Mouse (Mus musculus): Measurements from ENCODE around the gene Gm49368.
"Not testable (repeated sequence)": the region's sequence is repeated elsewhere in the genome, so short reads cannot be mapped to it uniquely, and the experiment has no call there.

Gene Gm49368

DNA sequence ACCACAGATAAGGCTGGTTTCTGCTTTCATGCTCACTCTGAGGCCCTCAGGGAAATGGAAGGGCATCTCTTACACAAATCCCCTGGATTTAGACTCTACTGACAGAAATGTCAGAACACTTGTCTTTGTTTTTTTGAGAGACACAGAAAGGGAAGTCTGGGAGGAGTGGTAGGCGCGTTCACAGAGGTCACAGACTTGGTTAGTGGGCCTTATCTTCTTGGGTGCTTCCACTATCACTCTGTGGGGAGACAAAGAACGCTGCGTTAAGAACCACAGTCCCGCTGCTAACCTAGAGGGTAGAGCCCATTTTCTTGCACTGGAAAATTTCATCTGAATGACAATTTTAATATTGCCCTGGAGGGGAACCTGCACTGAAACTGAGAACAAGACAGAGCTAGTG, 69.7 kb downstream of the Gm49368 start:
- no peak for DNase-seq (ENCODE audit: low spot score)

DNA sequence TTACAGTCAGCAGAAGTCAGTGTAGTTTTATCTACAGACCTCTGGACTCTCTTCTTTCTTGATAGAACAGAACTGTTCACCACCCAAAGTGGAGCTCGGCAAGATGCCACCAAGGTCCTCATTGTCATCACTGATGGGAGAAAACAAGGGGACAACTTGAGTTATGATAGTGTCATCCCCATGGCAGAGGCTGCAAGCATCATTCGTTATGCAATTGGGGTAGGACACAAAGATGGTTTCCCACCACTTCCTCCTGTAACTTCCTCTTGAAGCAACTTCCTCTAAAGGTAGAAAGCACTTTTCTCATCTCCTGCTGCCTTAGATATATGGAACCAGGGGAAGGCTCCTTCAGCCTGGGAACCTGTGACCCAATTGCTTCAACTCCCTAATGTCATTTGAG, 71.1 kb downstream of the Gm49368 start:
- peak; percentile 23 for DNase-seq (ENCODE audit: low spot score)

DNA sequence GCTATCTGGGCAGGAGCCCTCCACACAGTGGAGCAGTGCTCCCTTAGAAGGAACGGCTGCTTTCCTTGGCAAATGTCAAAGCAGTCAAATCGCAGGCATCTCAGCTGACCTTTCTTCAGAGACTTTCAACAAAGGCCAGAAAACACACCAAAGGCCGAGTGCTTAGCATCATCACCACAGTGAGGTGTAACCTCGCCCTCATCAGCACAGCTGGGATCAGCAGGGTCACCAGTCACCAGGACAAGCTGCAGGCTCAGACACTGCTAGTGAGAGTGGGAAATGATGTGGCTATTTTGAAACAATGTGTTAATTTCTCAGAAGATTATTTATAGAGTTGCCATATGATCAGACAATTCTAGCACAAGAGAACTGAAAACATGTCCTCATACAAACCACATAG, 74.4 kb downstream of the Gm49368 start:
- DNase-seq (ENCODE audit: low spot score): peak; percentile 36

DNA sequence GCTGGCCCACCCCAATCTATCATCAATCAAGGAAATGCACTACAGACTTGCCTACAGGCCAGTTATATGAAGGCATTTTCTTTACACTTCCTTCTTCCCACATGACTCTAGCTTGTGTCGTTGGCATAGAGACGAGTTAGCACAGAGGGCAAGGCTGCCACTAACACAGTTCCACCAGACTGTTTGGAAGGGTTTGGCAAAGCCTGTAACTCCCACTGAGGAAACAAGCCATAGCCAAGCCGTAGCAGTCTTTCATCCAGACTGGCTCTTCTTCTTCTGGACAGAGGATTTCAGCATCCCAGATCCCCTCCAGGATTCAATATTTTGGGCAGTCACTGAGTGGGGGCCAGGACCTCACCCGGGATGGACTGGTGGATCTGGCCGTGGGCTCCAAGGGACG, 77.1 kb downstream of the Gm49368 start:
- DNase-seq (ENCODE audit: low spot score): peak; percentile 24

DNA sequence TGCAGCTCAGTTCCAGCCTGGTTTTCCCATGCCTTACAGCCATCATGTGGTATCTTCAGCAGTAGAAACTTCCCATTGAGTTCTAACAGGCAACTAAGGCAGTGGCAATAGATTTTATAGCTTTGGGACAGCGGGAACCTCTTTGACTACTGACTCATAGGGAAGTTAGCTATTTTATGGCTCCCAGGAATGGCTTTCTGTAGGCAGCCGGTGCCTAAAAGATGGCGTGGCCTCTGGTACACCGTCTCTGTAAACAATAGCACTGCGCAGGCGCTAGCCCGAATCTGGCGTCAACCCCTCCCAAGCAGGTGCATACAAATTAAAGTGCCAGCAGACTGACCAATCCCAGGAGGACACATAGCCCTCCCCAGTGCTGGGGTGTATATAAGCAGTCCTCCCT, 88.5 kb downstream of the Gm49368 start:
- DNase-seq (ENCODE audit: low spot score): no peak

DNA sequence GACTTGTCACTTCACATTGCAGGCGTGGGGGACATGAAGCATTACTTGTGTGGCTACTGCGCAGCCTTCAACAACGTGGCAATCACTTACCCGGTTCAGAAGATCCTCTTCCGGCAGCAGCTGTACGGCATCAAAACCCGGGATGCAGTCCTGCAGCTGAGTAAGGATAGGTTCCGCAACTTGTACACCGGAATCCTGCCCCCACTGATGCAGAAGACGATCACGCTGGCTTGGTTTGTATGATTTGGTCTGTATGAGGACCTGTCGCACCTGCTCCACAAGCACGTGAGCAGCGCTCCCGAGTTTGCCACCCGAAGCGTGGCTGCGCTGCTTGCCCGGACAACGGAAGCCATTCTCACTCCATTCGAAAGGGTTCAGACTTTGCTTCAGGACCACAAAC, 91.6 kb downstream of the Gm49368 start, which contains the start of gene Itgad:
TSS of gene Itgad (plus strand) at position 301 of the 400 bp plus-strand sequence.
- no peak for DNase-seq (ENCODE audit: low spot score)

DNA sequence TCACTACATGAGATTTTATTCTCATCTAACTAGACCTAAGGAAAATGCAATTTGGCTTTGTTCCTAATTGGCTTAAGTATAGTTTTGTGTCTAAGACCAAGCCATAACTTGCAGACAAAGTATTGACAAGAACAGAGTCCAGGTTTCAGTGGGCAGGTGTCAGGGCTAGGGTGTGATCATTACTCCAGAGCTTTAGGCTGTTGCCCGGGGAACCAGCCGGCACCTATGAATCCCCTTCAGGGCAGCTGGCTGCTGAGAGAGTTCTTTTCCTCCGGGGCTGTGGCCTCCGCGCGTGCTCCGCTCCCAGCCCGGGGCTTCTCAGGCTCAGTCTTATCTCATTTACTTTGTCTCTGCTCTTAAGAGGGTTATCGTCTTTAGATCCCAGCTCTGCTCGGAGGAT, 92.4 kb downstream of the Gm49368 start:
- DNase-seq (ENCODE audit: low spot score): no peak

DNA sequence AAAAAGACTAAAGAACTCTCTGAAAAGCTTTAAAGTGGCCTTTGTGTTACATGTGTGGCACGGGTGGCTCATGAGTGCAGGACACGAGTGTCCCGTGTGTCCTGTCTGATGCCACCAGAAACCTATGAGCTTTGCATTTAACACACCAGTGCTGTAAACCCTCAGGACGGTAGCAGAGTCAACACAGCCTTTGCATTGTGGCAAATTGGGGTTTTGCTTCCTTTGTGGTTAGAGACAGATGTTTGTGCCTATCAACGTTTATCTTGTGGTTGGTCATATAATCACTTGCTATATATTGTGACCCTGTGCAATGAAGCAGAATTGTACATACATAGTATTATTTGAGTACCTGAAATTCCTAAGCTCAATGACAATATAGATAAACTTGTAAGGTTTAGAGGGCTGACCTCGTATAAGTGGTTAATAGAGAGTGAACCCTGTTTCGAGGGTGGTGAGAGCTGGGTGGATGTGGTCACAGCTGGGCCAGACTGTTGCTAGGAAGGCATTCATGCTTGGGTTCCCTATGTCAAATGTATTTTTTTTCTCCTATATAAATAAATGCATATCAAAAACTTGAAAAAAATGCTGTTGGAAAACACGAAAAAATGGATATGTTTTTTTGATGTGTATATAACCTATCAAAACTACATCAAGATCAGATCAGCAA, 96.3 kb downstream of the Gm49368 start:
- not testable (repeated sequence) for DNase-seq (ENCODE audit: low spot score)

DNA sequence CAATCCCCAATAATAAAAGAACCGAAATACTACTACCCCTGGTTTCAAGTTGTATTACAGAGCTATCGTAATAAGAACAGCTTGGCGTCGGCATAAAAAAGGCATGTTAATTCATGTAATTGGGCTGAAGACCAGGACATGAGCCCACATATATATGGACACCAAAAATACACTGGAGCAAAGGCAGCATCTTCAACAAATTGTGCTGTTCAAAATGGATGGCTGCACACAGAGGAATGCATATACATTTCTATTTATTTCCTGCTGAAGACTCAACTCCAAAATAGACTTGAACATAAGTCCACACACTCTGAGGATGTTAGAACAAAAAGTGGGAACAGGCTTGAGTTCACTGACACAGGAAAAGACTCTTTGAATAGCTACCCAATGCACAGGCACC, 101.5 kb downstream of the Gm49368 start:
- DNase-seq (ENCODE audit: low spot score): peak; percentile 12

DNA sequence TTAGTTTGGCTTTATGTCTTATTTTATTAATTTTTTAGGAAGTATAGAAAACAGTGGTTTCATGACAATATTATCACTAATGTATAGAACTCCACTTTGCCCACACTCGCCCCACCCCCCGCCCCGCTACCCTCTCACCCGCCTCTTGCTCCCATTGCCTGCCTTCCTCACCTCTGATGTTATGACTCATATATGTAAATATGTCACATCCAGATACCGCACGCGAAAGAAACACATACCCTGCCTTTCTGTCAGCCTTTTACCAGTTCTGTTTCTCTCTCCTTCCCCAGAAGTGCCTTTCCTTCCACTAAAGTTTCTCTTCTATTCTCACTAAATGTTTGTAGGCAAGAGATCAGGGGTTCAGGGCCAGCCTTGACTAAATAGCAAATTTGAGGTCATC, 103.9 kb downstream of the Gm49368 start:
- DNase-seq (ENCODE audit: low spot score): peak; percentile 4

DNA sequence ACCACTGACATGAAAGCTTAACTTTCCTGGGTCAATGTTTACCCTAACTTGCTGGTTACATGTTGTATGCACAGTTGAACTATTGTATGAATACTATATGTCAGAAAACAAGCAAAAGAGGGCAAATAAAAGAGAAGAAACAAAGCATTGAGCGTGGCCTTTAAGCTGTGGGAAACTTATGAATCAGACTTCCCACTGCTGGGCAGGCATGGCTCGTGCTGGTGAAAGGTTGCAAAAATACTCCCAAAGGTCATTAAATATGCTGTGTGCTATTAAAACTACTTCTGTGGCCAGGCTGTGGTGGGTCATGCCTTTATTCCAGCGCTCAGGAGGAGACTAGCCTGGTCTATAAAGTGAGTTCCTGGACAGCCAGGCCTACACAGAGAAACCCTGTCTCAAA, 107.5 kb downstream of the Gm49368 start:
- peak; percentile 15 for DNase-seq (ENCODE audit: low spot score)

Measured in testis, postnatal 10 days (tissue).